Mouse (Mus musculus) megakaryocyte, embryonic 14.5 days (primary cell): ENCODE data around the gene Dnah2.

ENCODE experiments used
- FLI1 ChIP-seq: IDR thresholded peaks from 2 replicates; pipeline ENCODE4 v1.6.1; 2012; ENCODE audit warnings: low read length, inconsistent platforms, mixed read lengths
- GATA1 ChIP-seq: IDR thresholded peaks from 3 replicates; pipeline ENCODE4 v1.6.1; 2012; ENCODE audit warnings: mixed read lengths, low read length, inconsistent platforms, borderline replicate concordance

GRCm38 (mm10) chr11:69528031-69528390 is 20.9 kb downstream of the Dnah2 start:
- no peak for TF ChIP-seq GATA1
- TF ChIP-seq FLI1, result no peak
